In the genomic region with DNA sequence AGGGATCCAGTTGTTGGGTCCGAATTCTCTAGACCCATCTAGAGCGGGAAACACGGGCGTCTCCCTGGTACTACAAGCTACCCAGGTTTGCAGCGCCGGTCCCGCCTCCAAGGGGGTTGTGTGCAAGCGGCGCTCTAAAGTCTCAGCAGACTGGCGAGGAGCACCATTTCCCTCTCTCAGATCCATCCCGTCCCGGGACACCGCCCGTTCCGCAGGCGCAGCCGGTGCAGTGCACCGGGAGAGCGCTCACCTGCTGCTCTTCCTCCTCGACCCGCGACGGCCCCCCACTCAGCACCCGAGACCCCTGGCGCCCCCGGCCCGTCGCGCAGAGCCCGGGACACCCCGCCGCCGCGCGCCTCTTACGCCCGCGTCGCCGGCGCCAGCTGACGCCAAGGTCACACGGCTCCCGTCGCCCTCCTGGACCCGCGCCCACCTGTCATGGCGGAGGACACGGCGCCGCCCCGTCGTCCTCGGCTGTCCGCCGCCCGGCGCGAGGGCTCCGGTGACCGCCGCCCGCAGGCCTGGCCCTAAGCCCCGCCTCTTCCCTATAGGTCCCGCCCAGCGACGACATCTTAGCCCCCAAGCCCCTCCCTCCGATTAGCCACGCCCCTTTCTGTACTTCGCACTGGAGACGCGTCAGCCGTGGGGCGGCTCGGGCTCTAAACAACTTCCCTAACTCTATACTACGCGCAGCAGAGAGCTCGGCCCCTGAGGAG, we compare ENCODE assay signal across 8 mouse cellular contexts. TPM values are rescaled to one million over a fixed set of nuclear protein-coding genes. Genes with fewer than 3 reads are reported as not detected.
DNase-seq lines count a peak whose midpoint lies in the region; ATAC-seq lines count a peak whose summit lies in the region.

A gene (minus strand): TSS at position 534 of the 716 bp plus-strand sequence.

- no peaks in the 10 kb centered on the region for H3K36me3 ChIP-seq in hindbrain, embryonic 14.5 days (replicated peaks; ENCODE audit: control insufficient read depth, insufficient read depth)

- H3K27ac ChIP-seq in hindbrain, embryonic 14.5 days = 0 out of 2 replicates have a peak within 1 kb of the TSS, but pooled peaks have one; percentile 17

- peak within 1 kb of the TSS; percentile 81 for H3K9ac ChIP-seq in hindbrain, embryonic 14.5 days

- peak; percentile 91 for DNase-seq in R1 (ENCODE audit: low read depth, low spot score)
- peak; percentile 89 to 94 for DNase-seq in cerebellum, postnatal 25 days
- DNase-seq in frontal cortex, postnatal 25 days (ENCODE audit: low spot score in 2 of 2) = peak; percentile 72 to 85
- peak; percentile 89 for DNase-seq in hindbrain, embryonic 14.5 days (ENCODE audit: low spot score)
- peak; percentile 85 to 87 for DNase-seq in layer of hippocampus, postnatal 36 days
- peak; percentile 98 for DNase-seq in lung, postnatal 36 days
- peak; percentile 95 for DNase-seq in retina, postnatal 1 day
- peak; percentile 55 to 95 for DNase-seq in urinary bladder, adult 18-20 months (ENCODE audit: low spot score in 2 of 2)

- H3K27me3 ChIP-seq in hindbrain, embryonic 14.5 days (ENCODE audit: control insufficient read depth, insufficient read depth, low read length) = no peaks in the 10 kb centered on the region

- no peaks in the 10 kb centered on the region for H3K9me3 ChIP-seq in hindbrain, embryonic 14.5 days (ENCODE audit: control insufficient read depth, low read length)

- under 1% methylated on average over 78 of the region's 78 CpGs for WGBS in hindbrain, embryonic 14.5 days

- H3K4me1 ChIP-seq in hindbrain, embryonic 14.5 days (replicated peaks; ENCODE audit: control insufficient read depth, insufficient read depth, low read length) = peaks cover 36% of the 10 kb centered on the region

- peak within 1 kb of the TSS; percentile 75 for H3K4me3 ChIP-seq in hindbrain, embryonic 14.5 days (replicated peaks; ENCODE audit: low read length)

- peak within 1 kb of the TSS; percentile 87 for H3K4me2 ChIP-seq in hindbrain, embryonic 14.5 days (replicated peaks)

- ATAC-seq in hindbrain, embryonic 14.5 days (ENCODE audit: low FRiP score) = peak; percentile 81

RNA-seq across cellular contexts. Expression of the gene that starts here (rescaled TPM):
- polyA plus RNA-seq in hindbrain, embryonic 14.5 days (2014; fragmentation: Nextera tagmentation; extraction: Ambion mirVana) = 31.0 and 37.0 TPM in 2 replicates
- 10 to 100 TPM; 13.9 to 15.0 TPM for total RNA-seq in layer of hippocampus, postnatal 36 days (2021)

Comparison
In these comparisons a context has a peak if more than half of its experiments do, and no peak if none do; other contexts are left out.
1. Peak in every context shown above with its lines: DNase-seq, ATAC-seq, H3K4me3 ChIP-seq and H3K27ac ChIP-seq.